ENCODE assay signal across 1 mouse cellular context in genomic region chr6:52249826-52250225, GRCm38 (mm10).
TF ChIP-seq lines count a peak whose summit lies in the region.

No protein-coding gene starts in this region.

TF ChIP-seq in myocyte, 11 proteins besides CTCF, POLR2A, EP300 and RAD21:
- TF ChIP-seq MYOG (IDR thresholded peaks at IDR 0.05; ENCODE audit: control insufficient read depth in 1 of 3, insufficient read depth in 1 of 3, insufficient read length in 2 of 3, low read depth in 2 of 3): no peak
- TF ChIP-seq E2F4 (IDR thresholded peaks at IDR 0.05; ENCODE audit: insufficient read depth): no peak
- TF ChIP-seq USF1 (IDR thresholded peaks at IDR 0.05; ENCODE audit: low read depth): no peak
- no peak for TF ChIP-seq MAX (IDR thresholded peaks at IDR 0.05; ENCODE audit: low read depth)
- TF ChIP-seq MYOD1 (IDR thresholded peaks at IDR 0.05; ENCODE audit: control insufficient read depth in 1 of 3, insufficient read length in 2 of 3, low read depth in 2 of 3): no peak
- TF ChIP-seq SRF (IDR thresholded peaks at IDR 0.05; ENCODE audit: control insufficient read depth, insufficient read length, low read depth): no peak
- TF ChIP-seq TCF12 (IDR thresholded peaks at IDR 0.05; ENCODE audit: insufficient read depth, poor library complexity, severe bottlenecking): no peak
- no peak for TF ChIP-seq TCF3 (IDR thresholded peaks at IDR 0.05; ENCODE audit: insufficient read length, low read depth)
- TF ChIP-seq POLR2AphosphoS2 (IDR thresholded peaks at IDR 0.05; ENCODE audit: insufficient read length, low read depth): no peak
- no peak for TF ChIP-seq CEBPB (IDR thresholded peaks at IDR 0.05; ENCODE audit: insufficient read depth, poor library complexity, severe bottlenecking)
- no peak for TF ChIP-seq REST (IDR thresholded peaks at IDR 0.05; ENCODE audit: insufficient read depth, insufficient read length)
